Mouse (Mus musculus): ENCODE data around the gene Tpsb2. TPM values are rescaled to one million over a fixed set of nuclear protein-coding genes. Genes with fewer than 3 reads are reported as not detected.

Gene Tpsb2
- total RNA-seq (2015; ENCODE audit: low replicate concordance), result not detected in 2 replicates
- not detected in 2 replicates for total RNA-seq (2017; ENCODE audit: low replicate concordance)

GRCm38 (mm10) chr17:25366005-25366404 is at the start of gene Tpsb2:
TSS of gene Tpsb2 (plus strand) at chr17:25366305.
- no peak for ATAC-seq (replicated peaks; ENCODE audit: low FRiP score, poor library complexity, severe bottlenecking)

- ATAC-seq (replicated peaks; ENCODE audit: low FRiP score, poor library complexity, severe bottlenecking), result no peak
Observed at GRCm38 (mm10) chr17:25318354-25318753, 47.8 kb upstream of the Tpsb2 start, which contains the start of gene Prss29. TSS of gene Prss29 (plus strand) at chr17:25318654.

- ATAC-seq (replicated peaks; ENCODE audit: low FRiP score, poor library complexity, severe bottlenecking), result no peak
Observed at GRCm38 (mm10) chr17:25320819-25321218, 45.3 kb upstream of the Tpsb2 start.

- no peak for ATAC-seq (replicated peaks; ENCODE audit: low FRiP score, poor library complexity, severe bottlenecking)
Observed at GRCm38 (mm10) chr17:25322930-25323329, 43.2 kb upstream of the Tpsb2 start.

GRCm38 (mm10) chr17:25332321-25332720 is 33.8 kb upstream of the Tpsb2 start:
- ATAC-seq (replicated peaks; ENCODE audit: low FRiP score, poor library complexity, severe bottlenecking), result no peak

- ATAC-seq (replicated peaks; ENCODE audit: low FRiP score, poor library complexity, severe bottlenecking), result no peak
Observed at GRCm38 (mm10) chr17:25333943-25334342, 32.2 kb upstream of the Tpsb2 start.

- ATAC-seq (replicated peaks; ENCODE audit: low FRiP score, poor library complexity, severe bottlenecking), result no peak
Observed at GRCm38 (mm10) chr17:25338218-25338617, 27.9 kb upstream of the Tpsb2 start.

GRCm38 (mm10) chr17:25340003-25340402 is 26.1 kb upstream of the Tpsb2 start:
- no peak for ATAC-seq (replicated peaks; ENCODE audit: low FRiP score, poor library complexity, severe bottlenecking)

GRCm38 (mm10) chr17:25341490-25341889 is 24.6 kb upstream of the Tpsb2 start:
- ATAC-seq (replicated peaks; ENCODE audit: low FRiP score, poor library complexity, severe bottlenecking), result no peak

GRCm38 (mm10) chr17:25345462-25345861 is 20.6 kb upstream of the Tpsb2 start, which contains the start of gene Tpsab1:
TSS of gene Tpsab1 (minus strand) at chr17:25345562.
- no peak for ATAC-seq (replicated peaks; ENCODE audit: low FRiP score, poor library complexity, severe bottlenecking)

- ATAC-seq (replicated peaks; ENCODE audit: low FRiP score, poor library complexity, severe bottlenecking), result no peak
Observed at GRCm38 (mm10) chr17:25361291-25361690, 4.8 kb upstream of the Tpsb2 start.

- ATAC-seq (replicated peaks; ENCODE audit: low FRiP score, poor library complexity, severe bottlenecking), result 0 out of 2 replicates have a peak, but pooled peaks have one; percentile 51
Observed at GRCm38 (mm10) chr17:25363726-25364125, 2.4 kb upstream of the Tpsb2 start.

GRCm38 (mm10) chr17:25368973-25369372 is 2.9 kb downstream of the Tpsb2 start, which contains the start of gene Tpsg1:
TSS of gene Tpsg1 (plus strand) at chr17:25369273.
- ATAC-seq (replicated peaks; ENCODE audit: low FRiP score, poor library complexity, severe bottlenecking), result no peak

- ATAC-seq (replicated peaks; ENCODE audit: low FRiP score, poor library complexity, severe bottlenecking), result no peak
Observed at GRCm38 (mm10) chr17:25372491-25372890, 6.4 kb downstream of the Tpsb2 start.

- no peak for ATAC-seq (replicated peaks; ENCODE audit: low FRiP score, poor library complexity, severe bottlenecking)
Observed at GRCm38 (mm10) chr17:25374011-25374410, 7.9 kb downstream of the Tpsb2 start.

GRCm38 (mm10) chr17:25394526-25394925 is 28.4 kb downstream of the Tpsb2 start:
- no peak for ATAC-seq (replicated peaks; ENCODE audit: low FRiP score, poor library complexity, severe bottlenecking)

GRCm38 (mm10) chr17:25397804-25398519 is 31.9 kb downstream of the Tpsb2 start:
- ATAC-seq (replicated peaks; ENCODE audit: low FRiP score, poor library complexity, severe bottlenecking), result 0 out of 2 replicates have a peak, but pooled peaks have one; percentile 54

- no peak for ATAC-seq (replicated peaks; ENCODE audit: low FRiP score, poor library complexity, severe bottlenecking)
Observed at GRCm38 (mm10) chr17:25398520-25398838, 32.4 kb downstream of the Tpsb2 start.

GRCm38 (mm10) chr17:25400443-25400842 is 34.3 kb downstream of the Tpsb2 start:
- ATAC-seq (replicated peaks; ENCODE audit: low FRiP score, poor library complexity, severe bottlenecking), result no peak

- no peak for ATAC-seq (replicated peaks; ENCODE audit: low FRiP score, poor library complexity, severe bottlenecking)
Observed at GRCm38 (mm10) chr17:25401491-25401890, 35.4 kb downstream of the Tpsb2 start.

- no peak for ATAC-seq (replicated peaks; ENCODE audit: low FRiP score, poor library complexity, severe bottlenecking)
Observed at GRCm38 (mm10) chr17:25402224-25402623, 36.1 kb downstream of the Tpsb2 start.

- no peak for ATAC-seq (replicated peaks; ENCODE audit: low FRiP score, poor library complexity, severe bottlenecking)
Observed at GRCm38 (mm10) chr17:25404190-25404589, 38.1 kb downstream of the Tpsb2 start.

Measured in erythroid progenitor cell, adult 5-6 weeks (primary cell).